Mouse (Mus musculus): ENCODE results near the gene Tmem127.
"Not testable (repeated sequence)": the region's sequence is repeated elsewhere in the genome, so short reads cannot be mapped to it uniquely, and the experiment has no call there.

The Tmem127 gene

GRCm38 (mm10) chr2:127247592-127248333 is at the start of gene Tmem127, which contains the start of gene Ciao1:
Gene Tmem127 (plus strand): TSS chr2:127247908.
Gene Ciao1 (minus strand): TSS chr2:127247816.
- DNase-seq (ENCODE audit: low spot score): peak; percentile 98

- peak; percentile 62 for DNase-seq (ENCODE audit: low spot score)
These were observed 42.8 kb upstream of the Tmem127 start for GRCm38 (mm10) chr2:127204932-127205331.

GRCm38 (mm10) chr2:127205936-127206335 is 41.8 kb upstream of the Tmem127 start:
- not testable (repeated sequence) for DNase-seq (ENCODE audit: low spot score)

GRCm38 (mm10) chr2:127206916-127207315 is 40.8 kb upstream of the Tmem127 start:
- DNase-seq (ENCODE audit: low spot score): no peak

DNA sequence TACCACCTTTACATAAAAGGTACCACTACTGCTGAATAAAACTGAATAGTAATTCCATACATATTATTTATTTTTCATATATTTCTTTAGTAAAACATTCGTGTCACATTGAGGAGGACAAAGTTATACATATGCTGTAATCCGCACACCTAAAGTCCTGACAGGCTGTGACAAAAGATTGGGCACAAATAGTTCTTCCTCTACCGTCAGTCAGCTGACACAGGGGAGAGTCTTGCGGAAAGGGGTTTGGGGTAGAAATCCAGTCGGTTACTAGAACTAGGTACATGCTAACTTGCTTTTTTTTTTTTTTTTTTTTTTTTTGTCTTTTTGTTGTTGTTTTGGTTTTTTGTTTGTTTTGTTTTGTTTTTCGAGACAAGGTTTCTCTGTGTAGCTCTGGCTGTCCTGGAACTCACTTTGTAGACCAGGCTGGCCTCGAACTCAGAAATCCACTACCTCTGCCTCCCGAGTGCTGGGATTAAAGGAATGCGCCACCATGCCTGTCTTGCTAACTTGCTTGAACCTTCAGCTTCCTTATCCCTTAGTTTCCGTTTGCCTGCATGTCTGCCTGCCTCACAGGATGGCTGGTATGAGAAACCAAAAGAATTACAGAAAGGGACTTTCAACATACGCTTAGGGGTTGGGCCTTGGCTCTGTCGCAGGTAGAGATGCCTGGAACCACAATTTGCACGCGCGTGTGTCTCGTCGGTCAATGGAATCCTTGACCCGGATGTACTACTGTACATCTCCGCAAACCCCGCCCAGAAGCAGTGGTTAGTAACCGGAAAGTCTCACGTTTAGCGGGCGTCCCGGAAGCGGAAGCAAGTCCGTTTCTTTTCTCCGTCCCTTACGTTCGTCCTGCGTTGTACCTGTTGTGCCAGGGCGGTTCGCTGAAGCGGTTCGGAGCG is 39.9 kb upstream of the Tmem127 start, which contains the start of the genes 1810024B03Rik and Snrnp200:
TSS of gene 1810024B03Rik (minus strand) at position 734 of the 905 bp plus-strand sequence.
TSS of gene Snrnp200 (plus strand) at position 840 of the 905 bp plus-strand sequence.
- peak; percentile 97 for DNase-seq (ENCODE audit: low spot score)

DNA sequence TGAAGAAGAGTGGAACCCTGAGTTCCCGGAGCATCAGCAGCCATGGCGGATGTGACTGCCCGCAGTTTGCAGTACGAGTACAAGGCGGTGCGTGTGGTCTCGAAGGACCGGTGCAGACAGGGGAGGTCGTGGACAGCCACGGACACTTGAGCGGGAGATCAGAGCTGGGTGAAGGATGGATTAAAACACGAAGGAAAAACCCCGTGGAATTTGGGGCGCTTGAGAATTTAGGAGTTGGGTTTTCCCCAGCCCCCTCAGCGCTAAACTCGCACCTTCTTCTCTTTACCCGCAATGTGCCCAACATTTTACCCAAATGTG is 39.3 kb upstream of the Tmem127 start:
- DNase-seq (ENCODE audit: low spot score): no peak

DNA sequence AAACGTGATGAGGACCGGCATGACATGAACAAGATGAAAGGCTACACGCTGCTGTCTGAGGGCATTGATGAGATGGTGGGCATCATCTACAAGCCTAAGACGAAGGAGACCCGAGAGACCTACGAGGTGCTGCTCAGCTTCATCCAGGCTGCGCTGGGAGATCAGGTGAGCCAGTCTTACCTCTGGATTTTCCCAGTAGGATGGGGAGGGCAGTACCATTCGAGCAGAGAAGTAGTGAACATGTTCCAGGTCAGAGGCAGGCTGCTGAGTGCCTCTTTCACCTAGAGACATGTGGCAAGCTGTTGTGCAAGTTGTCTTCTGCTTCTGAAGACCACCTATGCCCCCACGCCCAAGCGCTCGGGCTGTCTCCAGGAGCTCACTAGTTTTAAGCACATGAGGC is 37.0 kb upstream of the Tmem127 start:
- no peak for DNase-seq (ENCODE audit: low spot score)

GRCm38 (mm10) chr2:127217746-127218145 is 30.0 kb upstream of the Tmem127 start:
- no peak for DNase-seq (ENCODE audit: low spot score)

DNA sequence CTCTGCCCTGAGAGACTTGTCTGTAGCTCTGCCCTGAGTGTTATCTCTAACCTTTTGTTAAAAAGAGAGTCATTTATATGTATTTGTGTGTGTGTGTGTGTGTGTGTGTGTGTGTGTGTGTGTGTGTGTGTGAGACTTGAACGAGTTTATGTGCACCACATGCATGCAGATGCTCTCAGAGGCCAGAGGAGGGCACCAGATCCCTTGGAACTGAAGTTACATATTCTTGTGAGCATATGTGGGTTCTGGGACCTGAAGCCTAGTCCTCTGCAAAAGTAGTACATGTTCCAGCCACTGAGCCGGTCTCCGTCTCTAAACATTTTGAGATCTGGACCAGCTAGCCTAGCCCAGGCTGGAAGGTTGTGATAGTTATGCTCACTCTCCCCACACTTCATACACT is 22.4 kb upstream of the Tmem127 start:
- DNase-seq (ENCODE audit: low spot score): no peak

GRCm38 (mm10) chr2:127237897-127238610 is 9.7 kb upstream of the Tmem127 start:
- no peak for DNase-seq (ENCODE audit: low spot score)

- no peak for DNase-seq (ENCODE audit: low spot score)
These were observed 7.6 kb upstream of the Tmem127 start for GRCm38 (mm10) chr2:127240065-127240464.

DNA sequence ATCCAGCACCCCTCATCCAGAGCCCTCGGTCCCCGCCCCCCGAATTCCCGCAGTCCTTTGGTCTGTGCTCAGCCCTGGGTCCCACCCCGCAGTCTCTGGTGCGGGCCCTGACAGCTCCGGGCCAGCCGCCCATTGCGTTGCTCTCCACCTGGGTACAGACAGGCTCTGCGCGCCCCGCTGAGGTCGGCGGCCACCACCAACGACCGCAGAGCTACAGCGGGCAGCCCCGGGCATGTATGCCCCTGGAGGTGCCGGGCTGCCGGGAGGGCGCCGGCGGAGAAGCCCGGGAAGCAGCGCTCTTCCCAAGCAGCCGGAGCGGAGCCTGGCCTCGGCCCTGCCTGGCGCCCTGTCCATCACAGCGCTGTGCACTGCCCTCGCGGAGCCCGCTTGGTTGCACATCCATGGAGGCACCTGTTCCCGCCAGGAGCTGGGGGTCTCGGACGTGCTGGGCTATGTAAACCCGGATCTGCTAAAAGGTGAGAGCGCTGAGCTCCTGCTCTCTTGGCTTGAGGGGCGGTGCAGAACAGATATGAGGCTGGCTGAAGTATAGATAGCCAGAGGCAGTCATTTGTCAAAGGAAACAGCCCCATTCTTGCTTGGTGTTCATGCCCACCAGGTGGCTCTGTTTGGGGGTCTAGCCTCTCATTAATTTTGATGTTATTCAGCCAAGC is 761 bp downstream of the Tmem127 start:
- peak; percentile 45 for DNase-seq (ENCODE audit: low spot score)

- DNase-seq (ENCODE audit: low spot score): no peak
These were observed 2.7 kb downstream of the Tmem127 start for GRCm38 (mm10) chr2:127250291-127251008.

GRCm38 (mm10) chr2:127251457-127251856 is 3.7 kb downstream of the Tmem127 start:
- no peak for DNase-seq (ENCODE audit: low spot score)

GRCm38 (mm10) chr2:127251880-127252527 is 4.3 kb downstream of the Tmem127 start:
- no peak for DNase-seq (ENCODE audit: low spot score)

GRCm38 (mm10) chr2:127252787-127253186 is 5.1 kb downstream of the Tmem127 start:
- DNase-seq (ENCODE audit: low spot score): no peak

DNA sequence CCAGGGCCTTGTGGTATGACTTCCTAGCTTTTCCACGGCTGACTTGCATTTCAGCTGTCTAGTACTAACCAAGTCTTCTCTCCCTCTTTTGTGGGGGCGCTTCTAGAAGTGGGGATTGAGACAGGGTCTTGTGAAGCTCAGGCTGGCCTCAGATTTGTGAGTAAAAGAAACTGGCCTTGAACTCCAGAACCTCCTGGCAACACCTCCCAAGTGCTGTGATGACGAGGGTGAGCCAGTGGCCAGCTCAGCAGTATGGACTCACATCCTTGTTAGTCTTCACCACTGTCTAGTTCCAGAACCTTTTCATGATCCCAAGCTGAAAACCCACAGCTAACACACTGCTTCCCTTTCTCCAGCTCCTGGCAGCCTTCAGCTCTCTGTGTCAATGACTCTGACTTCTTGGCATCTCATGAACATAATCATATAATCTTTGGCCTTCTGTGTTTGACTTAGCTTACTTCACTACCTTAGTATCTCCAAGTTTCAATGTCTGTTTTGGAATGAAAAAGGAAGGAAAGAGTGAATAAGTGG is 7.0 kb downstream of the Tmem127 start:
- no peak for DNase-seq (ENCODE audit: low spot score)

DNA sequence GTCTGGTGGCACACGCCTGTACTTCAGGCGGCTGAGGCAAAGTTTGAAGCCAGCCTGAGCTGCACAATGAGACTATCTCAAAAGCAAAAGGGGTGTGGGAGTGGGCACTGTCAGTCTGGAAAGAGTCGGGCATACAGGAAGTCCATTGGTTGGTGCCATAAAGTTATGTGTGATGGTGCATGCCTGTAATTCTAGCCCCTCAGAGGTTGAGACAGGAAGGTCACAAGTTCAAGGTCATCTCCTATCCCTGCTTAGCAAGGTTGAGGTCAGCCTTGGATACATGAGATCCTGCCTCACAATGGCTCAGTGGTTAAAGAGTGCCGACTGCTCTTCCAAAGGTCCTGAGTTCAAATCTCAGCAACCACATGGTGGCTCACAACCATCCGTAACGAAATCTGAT is 7.6 kb downstream of the Tmem127 start:
- no peak for DNase-seq (ENCODE audit: low spot score)

GRCm38 (mm10) chr2:127259340-127259739 is 11.6 kb downstream of the Tmem127 start:
- no peak for DNase-seq (ENCODE audit: low spot score)

- DNase-seq (ENCODE audit: low spot score): no peak
These were observed 14.8 kb downstream of the Tmem127 start for GRCm38 (mm10) chr2:127262480-127262879.

Measured in T-cell, adult 2 months (primary cell).